In genomic region chr2:34904849-34905542, GRCm38 (mm10) we compare ENCODE assay signal across 8 mouse cellular contexts. TPM values are rescaled to one million over a fixed set of nuclear protein-coding genes. Genes with fewer than 3 reads are reported as not detected.
DNase-seq lines count a peak whose midpoint lies in the region; ATAC-seq lines count a peak whose summit lies in the region.

No protein-coding gene starts in this region.

- no peaks in the 10 kb centered on the region for H3K9me3 ChIP-seq in forebrain, embryonic 14.5 days (replicated peaks; ENCODE audit: control insufficient read depth, low read length)
- no peaks in the 10 kb centered on the region for H3K9me3 ChIP-seq in neural tube, embryonic 15.5 days (replicated peaks)

- H3K27ac ChIP-seq in forebrain, embryonic 14.5 days (ENCODE audit: low read depth, low read length): peak overlapping the region; percentile 50; the same call in 1 of the 2 replicates
- H3K27ac ChIP-seq in neural tube, embryonic 15.5 days (replicated peaks): peak overlapping the region; percentile 89

- peak overlapping the region; percentile 42; the same call in 1 of the 2 replicates for H3K9ac ChIP-seq in forebrain, embryonic 14.5 days (ENCODE audit: low read length)
- peak overlapping the region; percentile 48 for H3K9ac ChIP-seq in neural tube, embryonic 15.5 days (replicated peaks)

- ATAC-seq in forebrain, embryonic 14.5 days: peak; percentile 95
- peak; percentile 97 for ATAC-seq in neural tube, embryonic 15.5 days (ENCODE audit: low FRiP score)

- WGBS in forebrain, embryonic 14.5 days: under 1% methylated on average over 34 of the region's 34 CpGs
- WGBS in neural tube, embryonic 15.5 days: 1% methylated on average over 34 of the region's 34 CpGs

- 0 out of 2 replicates have a peak, but pooled peaks cover 3% of the 10 kb centered on the region for H3K36me3 ChIP-seq in forebrain, embryonic 14.5 days (ENCODE audit: control insufficient read depth, insufficient read depth, low read length)
- no peaks in the 10 kb centered on the region for H3K36me3 ChIP-seq in neural tube, embryonic 15.5 days

- peak overlapping the region; percentile 26 for H3K4me3 ChIP-seq in forebrain, embryonic 14.5 days (ENCODE audit: low read depth, low read length)
- H3K4me3 ChIP-seq in neural tube, embryonic 15.5 days (replicated peaks): peak overlapping the region; percentile 44

- intact Hi-C loops in heart, postnatal 14 days (cut with DNase I): loop anchor here (5.0 to 10.0 kb wide), 2 partner anchors 108 to 200 kb away; partner anchors contain the start of genes AI182371, Cntrl and Rabepk

- no peaks in the 10 kb centered on the region for H3K27me3 ChIP-seq in forebrain, embryonic 14.5 days (replicated peaks; ENCODE audit: control insufficient read depth, insufficient read depth, low read length)
- H3K27me3 ChIP-seq in neural tube, embryonic 15.5 days (replicated peaks): no peaks in the 10 kb centered on the region; the same call in 1 of the 2 replicates

- peak overlapping the region; percentile 51 for H3K4me2 ChIP-seq in forebrain, embryonic 14.5 days (ENCODE audit: low read length)
- H3K4me2 ChIP-seq in neural tube, embryonic 15.5 days: peak overlapping the region; percentile 73

- DNase-seq in ES-CJ7 (ENCODE audit: low read depth, low spot score): peak; percentile 98
- peak; percentile 98 for DNase-seq in cerebellum, adult 11 months
- DNase-seq in forebrain, embryonic 14.5 days (ENCODE audit: low spot score): peak; percentile 99
- DNase-seq in heart, postnatal 14 days: peak; percentile 96 to 98
- peak; percentile 99 for DNase-seq in layer of hippocampus, adult 11-12 months (ENCODE audit: low spot score)
- peak; percentile 100 for DNase-seq in lung, adult 18-20 months
- DNase-seq in testis, postnatal 14 days (ENCODE audit: low spot score): peak; percentile 96

- H3K4me1 ChIP-seq in forebrain, embryonic 14.5 days (ENCODE audit: control insufficient read depth, insufficient read depth, low read length): no peaks in the 10 kb centered on the region; the same call in 1 of the 2 replicates
- peaks cover 18% of the 10 kb centered on the region for H3K4me1 ChIP-seq in neural tube, embryonic 15.5 days

RNA-seq across cellular contexts. Expression of gene Phf19, which starts 8.8 kb away (rescaled TPM):
- 4.7 and 6.2 TPM in 2 replicates for polyA plus RNA-seq in forebrain, embryonic 14.5 days (2014; fragmentation: Nextera tagmentation; extraction: Ambion mirVana)
- total RNA-seq in heart, postnatal 14 days (2021): 1 to 10 TPM; 1.9 TPM
- 2.2 and 3.5 TPM in 2 replicates for polyA plus RNA-seq in neural tube, embryonic 15.5 days (2015; fragmentation: Nextera tagmentation; extraction: Ambion mirVana)

RNA-seq across cellular contexts. Expression of gene Psmd5, which starts 30.2 kb away (rescaled TPM):
- polyA plus RNA-seq in forebrain, embryonic 14.5 days (2014; fragmentation: Nextera tagmentation; extraction: Ambion mirVana): 120 and 129 TPM in 2 replicates
- 10 to 100 TPM; 15.2 to 16.5 TPM for total RNA-seq in heart, postnatal 14 days (2021)
- 88.9 and 97.3 TPM in 2 replicates for polyA plus RNA-seq in neural tube, embryonic 15.5 days (2015; fragmentation: Nextera tagmentation; extraction: Ambion mirVana)

RNA-seq across cellular contexts. Expression of gene Cutal, which starts 30.8 kb away (rescaled TPM):
- polyA plus RNA-seq in forebrain, embryonic 14.5 days (2014; fragmentation: Nextera tagmentation; extraction: Ambion mirVana): 0.08 and 0.16 TPM in 2 replicates
- total RNA-seq in heart, postnatal 14 days (2021): 1 to 10 TPM; 1.1 to 1.2 TPM
- polyA plus RNA-seq in neural tube, embryonic 15.5 days (2015; fragmentation: Nextera tagmentation; extraction: Ambion mirVana): 0.32 and 1.2 TPM in 2 replicates

RNA-seq across cellular contexts. Expression of gene Traf1, which starts 56.6 kb away (rescaled TPM):
- polyA plus RNA-seq in forebrain, embryonic 14.5 days (2014; fragmentation: Nextera tagmentation; extraction: Ambion mirVana): 0.42 and 0.76 TPM in 2 replicates
- total RNA-seq in heart, postnatal 14 days (2021): 1 to 10 TPM; 1.3 to 1.7 TPM
- 3.9 and 5.4 TPM in 2 replicates for polyA plus RNA-seq in neural tube, embryonic 15.5 days (2015; fragmentation: Nextera tagmentation; extraction: Ambion mirVana)

Comparison
In these comparisons a context has a peak if more than half of its experiments do, and no peak if none do; other contexts are left out.
1. Peak in every context shown above with its lines: DNase-seq, ATAC-seq, H3K4me3 ChIP-seq and H3K27ac ChIP-seq.